Mouse (Mus musculus): ENCODE data around the gene B3gnt5. TPM values are rescaled to one million over a fixed set of nuclear protein-coding genes. Genes with fewer than 3 reads are reported as not detected.
A peak's percentile ranks its signal among the peaks of the same experiment; 100 is the strongest.
"Not testable (repeated sequence)": the region's sequence is repeated elsewhere in the genome, so short reads cannot be mapped to it uniquely, and the experiment has no call there.

B3gnt5 gene
- 61.0 and 67.3 TPM in 2 replicates for polyA plus RNA-seq (2014; fragmentation: Nextera tagmentation; extraction: Ambion mirVana)

DNA sequence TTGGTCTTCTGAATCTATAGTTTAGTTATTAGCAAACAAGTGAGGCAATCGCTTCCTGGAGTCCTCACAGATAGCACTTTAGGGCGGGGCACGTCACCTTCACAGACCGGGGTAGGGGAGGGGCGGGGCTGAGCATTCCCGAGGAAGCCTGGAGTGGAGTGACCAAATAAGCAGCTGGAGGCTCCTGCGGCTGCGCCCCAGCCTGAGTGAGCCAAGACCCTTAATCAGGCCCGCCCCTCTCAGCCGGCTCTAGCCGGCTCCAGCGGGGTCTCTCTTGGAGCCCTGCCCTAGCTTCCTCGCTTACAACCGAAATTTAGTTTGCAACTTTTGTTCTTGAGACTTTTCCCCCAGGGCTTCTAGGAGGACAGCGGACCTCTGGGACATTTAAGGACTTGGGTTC is at the start of gene B3gnt5:
Gene B3gnt5, plus strand, starts transcription at position 135 of the 400 bp plus-strand sequence.
- Histone ChIP-seq H3K27me3 (replicated peaks; ENCODE audit: control insufficient read depth, insufficient read depth, low read length) (no peaks in the 10 kb centered on the region), H3K36me3 (ENCODE audit: control insufficient read depth, insufficient read depth, low read length) (peaks cover 6% of the 10 kb centered on the region; the same call in 1 of the 2 replicates), H3K4me3 (ENCODE audit: low read depth, low read length) (peak within 1 kb of the TSS; percentile 69), H3K27ac (ENCODE audit: low read depth, low read length) (peak within 1 kb of the TSS; percentile 81), H3K9me3 (replicated peaks; ENCODE audit: control insufficient read depth, low read length) (no peaks in the 10 kb centered on the region), H3K9ac (ENCODE audit: low read length) (peak within 1 kb of the TSS; percentile 89), H3K4me1 (ENCODE audit: control insufficient read depth, insufficient read depth, low read length) (peaks cover 5% of the 10 kb centered on the region), H3K4me2 (ENCODE audit: low read length) (peak within 1 kb of the TSS; percentile 65)
- DNase-seq (ENCODE audit: low spot score) (peak; percentile 89), ATAC-seq (peak; percentile 92)
- under 1% methylated on average over 15 of the region's 15 CpGs for WGBS

DNA sequence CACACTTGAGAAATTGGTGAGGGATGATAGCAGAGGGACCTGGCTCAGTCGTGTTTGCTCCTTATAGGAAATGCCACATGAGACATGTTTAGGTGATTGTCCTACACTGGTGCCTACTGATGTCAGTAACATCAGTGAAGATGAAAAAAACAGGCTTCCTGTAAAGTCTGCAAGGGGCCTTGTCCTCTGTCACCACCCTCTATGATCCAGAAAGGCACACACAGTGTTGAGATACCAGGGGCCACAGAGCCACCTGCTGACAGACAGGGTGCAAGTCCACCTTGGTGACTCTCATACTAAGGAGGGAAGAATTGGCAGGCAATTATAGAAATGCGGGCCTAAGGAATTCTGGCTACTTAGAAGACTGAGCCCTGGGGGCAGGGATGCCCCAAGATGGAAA is 39.0 kb upstream of the B3gnt5 start:
- no peak overlapping the region for H3K4me3 ChIP-seq (ENCODE audit: low read depth, low read length)
- DNase-seq (ENCODE audit: low spot score) (no peak), ATAC-seq (no peak)
- H3K4me1 ChIP-seq (ENCODE audit: control insufficient read depth, insufficient read depth, low read length), result no peaks in the 10 kb centered on the region
- 49% methylated on average over 2 of the region's 2 CpGs for WGBS
- H3K4me2 ChIP-seq (ENCODE audit: low read length), result no peak overlapping the region
- no peak overlapping the region for H3K27ac ChIP-seq (ENCODE audit: low read depth, low read length)
- H3K9me3 ChIP-seq (replicated peaks; ENCODE audit: control insufficient read depth, low read length), result no peaks in the 10 kb centered on the region
- no peak overlapping the region for H3K9ac ChIP-seq (ENCODE audit: low read length)
- H3K27me3 ChIP-seq (replicated peaks; ENCODE audit: control insufficient read depth, insufficient read depth, low read length), result no peaks in the 10 kb centered on the region
- no peaks in the 10 kb centered on the region for H3K36me3 ChIP-seq (ENCODE audit: control insufficient read depth, insufficient read depth, low read length)

- not testable (repeated sequence) for H3K4me1 ChIP-seq (ENCODE audit: control insufficient read depth, insufficient read depth, low read length); H3K4me2 ChIP-seq (ENCODE audit: low read length); H3K27ac ChIP-seq (ENCODE audit: low read depth, low read length); H3K36me3 ChIP-seq (ENCODE audit: control insufficient read depth, insufficient read depth, low read length); ATAC-seq; H3K9me3 ChIP-seq (replicated peaks; ENCODE audit: control insufficient read depth, low read length); H3K4me3 ChIP-seq (ENCODE audit: low read depth, low read length); H3K9ac ChIP-seq (ENCODE audit: low read length); H3K27me3 ChIP-seq (replicated peaks; ENCODE audit: control insufficient read depth, insufficient read depth, low read length)
- peak; percentile 46 for DNase-seq (ENCODE audit: low spot score)
- WGBS, result 27% methylated on average over 2 of the region's 2 CpGs
Observed at GRCm38 (mm10) chr16:19724139-19724538, 35.9 kb upstream of the B3gnt5 start.

DNA sequence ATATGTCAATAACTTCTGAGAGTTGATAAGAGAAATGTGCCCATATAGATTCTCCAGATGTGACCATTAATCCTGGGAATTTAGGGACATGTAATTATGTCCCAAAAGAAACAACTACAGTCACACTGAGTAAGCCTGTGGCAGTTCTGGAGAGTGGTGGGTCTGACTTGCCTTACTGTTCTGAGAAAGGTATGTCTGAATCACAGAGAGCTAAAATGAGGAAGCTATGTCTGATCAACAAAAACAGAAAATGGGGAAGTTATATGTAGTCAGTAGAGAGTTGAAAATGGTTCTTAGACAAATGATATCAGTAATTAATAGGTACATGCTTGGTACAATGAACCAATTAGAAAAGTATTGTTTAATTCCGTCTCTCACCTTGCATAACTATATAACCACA is 27.1 kb upstream of the B3gnt5 start:
- Histone ChIP-seq H3K27me3 (replicated peaks; ENCODE audit: control insufficient read depth, insufficient read depth, low read length) (no peaks in the 10 kb centered on the region), H3K4me1 (ENCODE audit: control insufficient read depth, insufficient read depth, low read length) (no peaks in the 10 kb centered on the region), H3K9ac (ENCODE audit: low read length) (no peak overlapping the region), H3K4me2 (ENCODE audit: low read length) (no peak overlapping the region), H3K27ac (ENCODE audit: low read depth, low read length) (no peak overlapping the region), H3K4me3 (ENCODE audit: low read depth, low read length) (no peak overlapping the region), H3K9me3 (replicated peaks; ENCODE audit: control insufficient read depth, low read length) (no peaks in the 10 kb centered on the region), H3K36me3 (ENCODE audit: control insufficient read depth, insufficient read depth, low read length) (no peaks in the 10 kb centered on the region)
- DNase-seq (ENCODE audit: low spot score) (no peak), ATAC-seq (no peak)
- 78% methylated on average over 1 of the region's 1 CpGs for WGBS

- peak overlapping the region; percentile 69 for H3K4me3 ChIP-seq (ENCODE audit: low read depth, low read length)
- peaks cover 5% of the 10 kb centered on the region for H3K4me1 ChIP-seq (ENCODE audit: control insufficient read depth, insufficient read depth, low read length)
- H3K9me3 ChIP-seq (replicated peaks; ENCODE audit: control insufficient read depth, low read length), result no peaks in the 10 kb centered on the region
- peak overlapping the region; percentile 89 for H3K9ac ChIP-seq (ENCODE audit: low read length)
- no peaks in the 10 kb centered on the region for H3K27me3 ChIP-seq (replicated peaks; ENCODE audit: control insufficient read depth, insufficient read depth, low read length)
- DNase-seq (ENCODE audit: low spot score) (peak; percentile 66), ATAC-seq (peak; percentile 81)
- peak overlapping the region; percentile 65 for H3K4me2 ChIP-seq (ENCODE audit: low read length)
- WGBS, result under 1% methylated on average over 61 of the region's 61 CpGs
- H3K27ac ChIP-seq (ENCODE audit: low read depth, low read length), result peak overlapping the region; percentile 81
- H3K36me3 ChIP-seq (ENCODE audit: control insufficient read depth, insufficient read depth, low read length), result peaks cover 13% of the 10 kb centered on the region
Observed at GRCm38 (mm10) chr16:19760505-19761496, 793 bp downstream of the B3gnt5 start.

DNA sequence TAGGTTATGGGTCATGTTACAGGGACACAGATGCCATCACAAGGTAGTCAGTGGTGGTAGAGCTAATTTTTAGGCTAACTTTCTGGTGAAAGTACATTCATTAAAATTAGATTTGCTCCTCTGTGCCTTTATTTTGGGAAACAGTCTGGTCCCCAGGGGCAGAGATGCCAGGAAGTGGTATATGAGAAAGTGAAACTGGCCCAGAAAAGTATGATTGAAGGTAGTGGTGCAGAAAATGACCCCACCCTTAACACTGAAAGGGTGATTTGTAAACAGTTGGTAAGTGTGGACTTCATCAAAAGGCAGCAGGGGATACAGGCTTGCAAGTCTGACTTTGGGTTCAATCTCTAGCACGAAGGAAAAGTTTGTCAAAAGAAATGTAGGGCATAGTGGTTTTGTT is 1.7 kb downstream of the B3gnt5 start:
- H3K4me3 ChIP-seq (ENCODE audit: low read depth, low read length), result peak overlapping the region; percentile 69
- H3K4me1 ChIP-seq (ENCODE audit: control insufficient read depth, insufficient read depth, low read length), result peaks cover 5% of the 10 kb centered on the region
- no peak overlapping the region for H3K27ac ChIP-seq (ENCODE audit: low read depth, low read length)
- H3K9ac ChIP-seq (ENCODE audit: low read length), result peak overlapping the region; percentile 89
- H3K9me3 ChIP-seq (replicated peaks; ENCODE audit: control insufficient read depth, low read length), result no peaks in the 10 kb centered on the region
- WGBS, result 29% methylated on average over 1 of the region's 1 CpGs
- peak overlapping the region; percentile 65 for H3K4me2 ChIP-seq (ENCODE audit: low read length)
- ATAC-seq, result no peak
- H3K36me3 ChIP-seq (ENCODE audit: control insufficient read depth, insufficient read depth, low read length), result peaks cover 20% of the 10 kb centered on the region
- DNase-seq (ENCODE audit: low spot score), result peak; percentile 12
- H3K27me3 ChIP-seq (replicated peaks; ENCODE audit: control insufficient read depth, insufficient read depth, low read length), result no peaks in the 10 kb centered on the region

GRCm38 (mm10) chr16:19766107-19766506 is 6.1 kb downstream of the B3gnt5 start:
- Histone ChIP-seq H3K4me3 (ENCODE audit: low read depth, low read length) (no peak overlapping the region), H3K9me3 (replicated peaks; ENCODE audit: control insufficient read depth, low read length) (no peaks in the 10 kb centered on the region), H3K9ac (ENCODE audit: low read length) (no peak overlapping the region), H3K27me3 (replicated peaks; ENCODE audit: control insufficient read depth, insufficient read depth, low read length) (no peaks in the 10 kb centered on the region), H3K36me3 (ENCODE audit: control insufficient read depth, insufficient read depth, low read length) (peaks cover 53% of the 10 kb centered on the region), H3K27ac (ENCODE audit: low read depth, low read length) (no peak overlapping the region), H3K4me2 (ENCODE audit: low read length) (no peak overlapping the region), H3K4me1 (ENCODE audit: control insufficient read depth, insufficient read depth, low read length) (peaks cover 5% of the 10 kb centered on the region)
- over 99% methylated on average over 3 of the region's 3 CpGs for WGBS
- ATAC-seq, result no peak
- DNase-seq (ENCODE audit: low spot score), result no peak

DNA sequence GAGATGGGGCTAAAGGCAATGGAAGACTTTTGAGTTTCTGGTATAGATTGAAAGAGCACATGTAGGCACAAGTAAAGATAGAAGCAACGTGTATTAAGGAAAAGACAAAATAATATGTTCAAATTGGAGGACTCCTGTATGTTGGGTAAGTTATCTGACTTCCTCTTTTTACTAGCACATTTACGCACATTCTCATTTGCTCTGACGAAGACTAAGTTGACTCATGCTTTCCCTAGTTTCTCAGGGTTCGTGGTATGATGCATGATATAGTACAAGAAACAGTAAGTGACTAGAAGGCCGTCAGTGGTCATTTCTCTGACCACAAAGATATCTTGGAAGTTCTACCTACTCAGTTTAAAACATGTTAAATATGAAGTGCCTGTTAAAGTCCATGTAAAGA is 8.0 kb downstream of the B3gnt5 start:
- H3K27ac ChIP-seq (ENCODE audit: low read depth, low read length), result no peak overlapping the region
- H3K36me3 ChIP-seq (ENCODE audit: control insufficient read depth, insufficient read depth, low read length), result peaks cover 63% of the 10 kb centered on the region
- no peaks in the 10 kb centered on the region for H3K27me3 ChIP-seq (replicated peaks; ENCODE audit: control insufficient read depth, insufficient read depth, low read length)
- no peaks in the 10 kb centered on the region for H3K4me1 ChIP-seq (ENCODE audit: control insufficient read depth, insufficient read depth, low read length)
- WGBS, result 95% methylated on average over 5 of the region's 5 CpGs
- DNase-seq (ENCODE audit: low spot score), result no peak
- H3K9me3 ChIP-seq (replicated peaks; ENCODE audit: control insufficient read depth, low read length), result no peaks in the 10 kb centered on the region
- H3K4me2 ChIP-seq (ENCODE audit: low read length), result no peak overlapping the region
- H3K9ac ChIP-seq (ENCODE audit: low read length), result no peak overlapping the region
- no peak overlapping the region for H3K4me3 ChIP-seq (ENCODE audit: low read depth, low read length)
- no peak for ATAC-seq

DNA sequence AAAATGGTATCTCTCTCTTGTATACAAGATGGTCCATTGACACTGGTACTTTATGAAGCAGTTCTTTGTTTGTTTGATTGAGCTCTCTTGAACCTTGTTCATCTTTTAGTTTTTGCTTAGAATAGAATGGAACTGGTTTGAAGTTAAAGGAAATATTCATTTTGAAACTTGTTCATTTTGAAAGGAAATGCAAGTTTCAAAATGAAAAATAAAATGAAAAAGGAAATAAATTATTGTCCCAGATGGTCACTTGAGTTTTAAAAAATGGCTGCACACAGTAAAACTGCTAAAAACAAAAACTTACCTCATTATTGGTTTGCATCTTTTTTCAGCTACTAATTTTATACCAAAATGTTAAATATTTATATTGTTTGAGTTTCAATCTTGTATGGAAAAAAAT is 12.0 kb downstream of the B3gnt5 start:
- no peak for DNase-seq (ENCODE audit: low spot score)
- Histone ChIP-seq H3K36me3 (ENCODE audit: control insufficient read depth, insufficient read depth, low read length) (peaks cover 41% of the 10 kb centered on the region), H3K9me3 (replicated peaks; ENCODE audit: control insufficient read depth, low read length) (no peaks in the 10 kb centered on the region), H3K27ac (ENCODE audit: low read depth, low read length) (no peak overlapping the region), H3K9ac (ENCODE audit: low read length) (no peak overlapping the region), H3K4me3 (ENCODE audit: low read depth, low read length) (no peak overlapping the region), H3K4me1 (ENCODE audit: control insufficient read depth, insufficient read depth, low read length) (no peaks in the 10 kb centered on the region), H3K4me2 (ENCODE audit: low read length) (no peak overlapping the region), H3K27me3 (replicated peaks; ENCODE audit: control insufficient read depth, insufficient read depth, low read length) (no peaks in the 10 kb centered on the region)
- no peak for ATAC-seq
